Mouse (Mus musculus): Measurements from ENCODE around the gene Ccdc50. TPM values are rescaled to one million over a fixed set of nuclear protein-coding genes. Genes with fewer than 3 reads are reported as not detected.

Ccdc50 gene
- total and polyA plus RNA-seq, 2 experiments = 14.5 to 26.5 TPM

DNA sequence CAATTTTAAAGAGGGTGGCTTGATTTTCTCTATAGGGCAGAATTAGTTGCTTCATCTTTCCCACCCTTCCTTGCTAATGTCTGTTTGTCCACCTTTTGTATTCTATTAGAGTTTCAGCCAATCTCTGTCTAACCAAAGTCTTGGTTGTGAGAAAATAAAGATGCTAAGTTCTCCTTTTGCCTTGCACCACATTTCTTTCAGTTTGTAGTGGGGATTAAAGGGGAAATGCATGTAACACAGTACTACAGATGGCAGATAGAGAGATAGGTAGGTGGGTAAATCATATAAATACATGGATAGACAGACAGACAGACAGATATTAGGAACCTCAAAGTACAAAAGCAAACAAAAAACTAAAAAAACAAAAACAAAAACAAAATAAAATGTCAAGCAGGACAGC is 12.1 kb upstream of the Ccdc50 start:
- no peaks in the 10 kb centered on the region for H3K36me3 ChIP-seq (ENCODE audit: control insufficient read depth, insufficient read depth, low read length)
- H3K4me3 ChIP-seq (ENCODE audit: insufficient read depth, low read depth, low read length) = no peak overlapping the region
- H3K9ac ChIP-seq (ENCODE audit: low read depth, low read length) = no peak overlapping the region
- H3K4me1 ChIP-seq (ENCODE audit: control insufficient read depth, insufficient read depth, low read length) = peaks cover 5% of the 10 kb centered on the region
- no peak for TF ChIP-seq POLR2A (IDR thresholded peaks at IDR 0.05; ENCODE audit: extremely low read depth, insufficient read depth, low read length)
- TF ChIP-seq CTCF (IDR thresholded peaks at IDR 0.05; ENCODE audit: low read depth, low read length) = no peak
- no peak for DNase-seq (ENCODE audit: extremely low read depth, low read depth, low spot score)
- H3K79me2 ChIP-seq (ENCODE audit: control insufficient read depth, insufficient read depth, low read length) = no peaks in the 10 kb centered on the region
- no peaks in the 10 kb centered on the region for H3K27me3 ChIP-seq (ENCODE audit: control insufficient read depth, insufficient read depth, low read length)
- H3K27ac ChIP-seq (replicated peaks; ENCODE audit: insufficient read depth, low read depth, low read length) = no peak overlapping the region

- no peak overlapping the region for H3K27ac ChIP-seq (replicated peaks; ENCODE audit: insufficient read depth, low read depth, low read length)
- 90% methylated on average over 4 of the region's 4 CpGs for WGBS
These were observed 6.5 kb upstream of the Ccdc50 start for GRCm38 (mm10) chr16:27382217-27382616.

DNA sequence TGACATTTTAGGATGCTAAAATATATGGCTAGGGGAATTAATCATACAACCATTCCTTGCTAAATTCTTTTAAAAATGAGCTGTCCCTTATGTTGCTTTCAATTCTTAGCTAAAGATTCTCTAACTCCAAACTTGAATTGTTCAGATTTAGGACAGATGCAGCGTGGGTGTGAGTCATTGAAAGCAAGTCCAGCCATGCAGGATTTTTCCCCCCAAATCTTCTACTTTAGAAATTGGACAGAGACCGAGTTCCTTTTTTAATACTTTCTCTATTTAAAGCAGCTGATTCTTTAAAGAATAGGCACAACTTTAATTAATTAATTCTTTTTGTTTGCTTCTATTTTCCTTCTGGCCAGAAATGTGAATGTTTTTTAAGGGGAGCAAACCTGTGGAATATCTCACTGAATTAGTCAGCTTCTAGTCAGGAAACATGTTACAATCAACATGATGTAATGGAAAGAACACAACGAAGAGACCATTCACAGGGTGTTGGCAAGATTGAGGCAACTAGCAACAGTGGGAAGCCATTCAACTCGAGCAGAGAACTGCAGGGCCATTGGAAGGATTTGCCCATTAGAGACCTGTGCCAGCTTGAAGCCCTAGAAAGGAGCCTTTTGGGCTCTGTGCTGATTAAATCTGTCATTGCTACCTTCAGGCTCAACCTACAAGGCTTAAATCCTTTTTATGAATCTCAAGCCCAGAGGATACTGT is 3.6 kb upstream of the Ccdc50 start:
- Histone ChIP-seq H3K27me3 (ENCODE audit: control insufficient read depth, insufficient read depth, low read length) (no peaks in the 10 kb centered on the region), H3K4me1 (ENCODE audit: control insufficient read depth, insufficient read depth, low read length) (peaks cover 4% of the 10 kb centered on the region; the same call in 1 of the 2 replicates), H3K4me3 (ENCODE audit: insufficient read depth, low read depth, low read length) (no peak overlapping the region), H3K79me2 (ENCODE audit: control insufficient read depth, insufficient read depth, low read length) (peaks cover 11% of the 10 kb centered on the region), H3K36me3 (ENCODE audit: control insufficient read depth, insufficient read depth, low read length) (no peaks in the 10 kb centered on the region), H3K9ac (ENCODE audit: low read depth, low read length) (no peak overlapping the region), H3K27ac (replicated peaks; ENCODE audit: insufficient read depth, low read depth, low read length) (no peak overlapping the region)
- 77% methylated on average over 4 of the region's 4 CpGs for WGBS
- TF ChIP-seq POLR2A (IDR thresholded peaks at IDR 0.05; ENCODE audit: extremely low read depth, insufficient read depth, low read length) = no peak
- no peak for TF ChIP-seq CTCF (IDR thresholded peaks at IDR 0.05; ENCODE audit: low read depth, low read length)
- DNase-seq (ENCODE audit: extremely low read depth, low read depth, low spot score) = no peak

More at GRCm38 (mm10) chr16:27382217-27382616, 6.5 kb upstream of the Ccdc50 start:
- H3K9ac ChIP-seq (ENCODE audit: low read depth, low read length) = no peak overlapping the region
- TF ChIP-seq POLR2A (IDR thresholded peaks at IDR 0.05; ENCODE audit: extremely low read depth, insufficient read depth, low read length) = no peak
- TF ChIP-seq CTCF (IDR thresholded peaks at IDR 0.05; ENCODE audit: low read depth, low read length) = no peak
- no peaks in the 10 kb centered on the region; the same call in 1 of the 2 replicates for H3K4me1 ChIP-seq (ENCODE audit: control insufficient read depth, insufficient read depth, low read length)
- H3K27me3 ChIP-seq (ENCODE audit: control insufficient read depth, insufficient read depth, low read length) = no peaks in the 10 kb centered on the region
- H3K79me2 ChIP-seq (ENCODE audit: control insufficient read depth, insufficient read depth, low read length) = no peaks in the 10 kb centered on the region
- H3K36me3 ChIP-seq (ENCODE audit: control insufficient read depth, insufficient read depth, low read length) = no peaks in the 10 kb centered on the region
- no peak for DNase-seq (ENCODE audit: extremely low read depth, low read depth, low spot score)
- H3K4me3 ChIP-seq (ENCODE audit: insufficient read depth, low read depth, low read length) = no peak overlapping the region

GRCm38 (mm10) chr16:27385649-27386048 is 3.0 kb upstream of the Ccdc50 start:
- no peak for DNase-seq (ENCODE audit: extremely low read depth, low read depth, low spot score)
- no peaks in the 10 kb centered on the region for H3K27me3 ChIP-seq (ENCODE audit: control insufficient read depth, insufficient read depth, low read length)
- 92% methylated on average over 1 of the region's 1 CpGs for WGBS
- H3K79me2 ChIP-seq (ENCODE audit: control insufficient read depth, insufficient read depth, low read length) = peaks cover 11% of the 10 kb centered on the region
- peaks cover 9% of the 10 kb centered on the region; the same call in 1 of the 2 replicates for H3K4me1 ChIP-seq (ENCODE audit: control insufficient read depth, insufficient read depth, low read length)
- TF ChIP-seq POLR2A (IDR thresholded peaks at IDR 0.05; ENCODE audit: extremely low read depth, insufficient read depth, low read length) = no peak
- TF ChIP-seq CTCF (IDR thresholded peaks at IDR 0.05; ENCODE audit: low read depth, low read length) = no peak
- H3K9ac ChIP-seq (ENCODE audit: low read depth, low read length) = no peak overlapping the region
- H3K27ac ChIP-seq (replicated peaks; ENCODE audit: insufficient read depth, low read depth, low read length) = no peak overlapping the region
- H3K4me3 ChIP-seq (ENCODE audit: insufficient read depth, low read depth, low read length) = no peak overlapping the region
- no peaks in the 10 kb centered on the region for H3K36me3 ChIP-seq (ENCODE audit: control insufficient read depth, insufficient read depth, low read length)

- H3K27me3 ChIP-seq (ENCODE audit: control insufficient read depth, insufficient read depth, low read length) = no peaks in the 10 kb centered on the region
- H3K4me3 ChIP-seq (ENCODE audit: insufficient read depth, low read depth, low read length) = no peak overlapping the region
- 77% methylated on average over 4 of the region's 4 CpGs for WGBS
- no peak overlapping the region for H3K27ac ChIP-seq (replicated peaks; ENCODE audit: insufficient read depth, low read depth, low read length)
- no peak for DNase-seq (ENCODE audit: extremely low read depth, low read depth, low spot score)
- H3K4me1 ChIP-seq (ENCODE audit: control insufficient read depth, insufficient read depth, low read length) = peaks cover 12% of the 10 kb centered on the region; the same call in 1 of the 2 replicates
- TF ChIP-seq CTCF (IDR thresholded peaks at IDR 0.05; ENCODE audit: low read depth, low read length) = no peak
- no peak for TF ChIP-seq POLR2A (IDR thresholded peaks at IDR 0.05; ENCODE audit: extremely low read depth, insufficient read depth, low read length)
- H3K9ac ChIP-seq (ENCODE audit: low read depth, low read length) = no peak overlapping the region
- H3K36me3 ChIP-seq (ENCODE audit: control insufficient read depth, insufficient read depth, low read length) = no peaks in the 10 kb centered on the region
- peaks cover 15% of the 10 kb centered on the region for H3K79me2 ChIP-seq (ENCODE audit: control insufficient read depth, insufficient read depth, low read length)
These were observed 1.7 kb upstream of the Ccdc50 start for GRCm38 (mm10) chr16:27386850-27387407.

Data from liver, adult 2 months (tissue).